Mouse (Mus musculus) C2C12 (cell line): ENCODE results near the gene Vmn1r86. TPM values are rescaled to one million over a fixed set of nuclear protein-coding genes. Genes with fewer than 3 reads are reported as not detected.

ENCODE experiments used
- H3K27me3 ChIP-seq: one replicate; pipeline ENCODE4 v1.6.1; 2011; ENCODE audit not compliant: control insufficient read depth, insufficient read depth, insufficient read length
- H3K36me3 ChIP-seq: one replicate; pipeline ENCODE4 v1.6.1; 2011; ENCODE audit not compliant: control insufficient read depth, insufficient read depth
- H3K4me3 ChIP-seq: one replicate; pipeline ENCODE4 v1.5.1; 2011; ENCODE audit warnings: mild to moderate bottlenecking, control low read depth; ENCODE audit not compliant: poor library complexity, insufficient read depth, severe bottlenecking
- H3K79me2 ChIP-seq: one replicate; pipeline ENCODE4 v1.6.1; 2011; ENCODE audit not compliant: control insufficient read depth, insufficient read depth
- H3K79me3 ChIP-seq: one replicate; pipeline ENCODE4 v1.6.1; 2011; ENCODE audit warnings: low read depth, control low read depth
- H3ac ChIP-seq: one replicate; pipeline ENCODE3; 2011; ENCODE audit warnings: low read depth; ENCODE audit not compliant: control insufficient read depth, insufficient read length
- CEBPB ChIP-seq: IDR thresholded peaks from one replicate; pipeline ENCODE4 v1.6.1; 2011; ENCODE audit warnings: low read depth, mild to moderate bottlenecking, control low read depth, moderate library complexity
- CTCF ChIP-seq: IDR thresholded peaks from one replicate; pipeline ENCODE4 v1.5.1; 2011; ENCODE audit not compliant: control insufficient read depth, insufficient read depth, insufficient read length
- FOSL1 ChIP-seq: IDR thresholded peaks from one replicate; pipeline ENCODE4 v1.8.0; 2011; ENCODE audit warnings: mild to moderate bottlenecking, low read length; ENCODE audit not compliant: poor library complexity, insufficient read depth, severe bottlenecking
- MAX ChIP-seq: IDR thresholded peaks from one replicate; pipeline ENCODE4 v1.6.1; 2011; ENCODE audit warnings: mild to moderate bottlenecking, control low read depth
- MYOD1 ChIP-seq: IDR thresholded peaks from one replicate; pipeline ENCODE4 v1.6.1; 2011; ENCODE audit warnings: low read depth; ENCODE audit not compliant: control insufficient read depth, insufficient read length
- MYOG ChIP-seq: IDR thresholded peaks from one replicate; pipeline ENCODE4 v1.6.1; 2011; ENCODE audit not compliant: control insufficient read depth, insufficient read length; ENCODE audit errors: extremely low read depth
- USF1 ChIP-seq: IDR thresholded peaks from one replicate; pipeline ENCODE4 v1.6.1; 2011; ENCODE audit warnings: low read depth, mild to moderate bottlenecking, control low read depth, moderate library complexity
- polyA plus RNA-seq: library from polyadenylated mRNA; unstranded; fragments of >200 nt; fragmentation: generic; extraction: Trizol; gene quantifications from one replicate; pipeline ENCODE4 v1.2.1, GENCODE M21; 2012; ENCODE audit warnings: missing spikeins

Vmn1r86 gene
- polyA plus RNA-seq, 1 experiment = not detected

- no peaks in the 10 kb centered on the region for H3K36me3 ChIP-seq
- no peak for TF ChIP-seq CTCF
- no peak overlapping the region for H3ac ChIP-seq
- H3K4me3 ChIP-seq = no peak overlapping the region
- no peaks in the 10 kb centered on the region for H3K79me2 ChIP-seq
- no peaks in the 10 kb centered on the region for H3K27me3 ChIP-seq
- H3K79me3 ChIP-seq = no peaks in the 10 kb centered on the region
These were observed 65.8 kb downstream of the Vmn1r86 start for GRCm38 (mm10) chr7:13053961-13054286.

DNA sequence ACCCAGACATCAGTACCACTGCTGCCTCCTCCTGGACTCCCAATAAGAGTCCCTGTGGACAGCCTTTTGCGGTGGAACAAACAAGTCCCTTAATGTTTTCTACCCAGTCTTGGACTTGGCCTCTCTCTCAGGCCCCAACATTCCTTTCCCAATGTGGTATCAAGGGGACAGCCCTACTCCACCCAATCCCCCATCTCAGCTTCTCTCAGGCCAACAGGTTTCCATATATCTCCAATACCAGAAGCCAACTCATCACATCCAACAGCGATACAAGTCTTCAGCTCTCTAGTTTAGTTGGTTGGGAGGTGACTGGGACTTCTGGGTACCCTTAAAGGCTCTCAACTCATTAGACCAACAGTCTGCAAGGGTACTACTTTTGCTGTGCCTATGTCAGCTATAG lies 66.2 kb downstream of the Vmn1r86 start:
- Histone ChIP-seq H3K79me2 (no peaks in the 10 kb centered on the region), H3K36me3 (no peaks in the 10 kb centered on the region), H3K79me3 (no peaks in the 10 kb centered on the region), H3K27me3 (no peaks in the 10 kb centered on the region), H3K4me3 (no peak overlapping the region), H3ac (no peak overlapping the region)
- TF ChIP-seq MAX (no peak), FOSL1 (no peak), CEBPB (no peak), USF1 (no peak), MYOD1 (no peak), MYOG (no peak), CTCF (no peak)

- Histone ChIP-seq H3K79me3 (no peaks in the 10 kb centered on the region), H3K27me3 (no peaks in the 10 kb centered on the region), H3K36me3 (no peaks in the 10 kb centered on the region), H3K4me3 (no peak overlapping the region), H3K79me2 (no peaks in the 10 kb centered on the region), H3ac (no peak overlapping the region)
- no peak for TF ChIP-seq MYOD1
- no peak for TF ChIP-seq FOSL1
- no peak for TF ChIP-seq CTCF
- TF ChIP-seq CEBPB = no peak
- no peak for TF ChIP-seq USF1
- no peak for TF ChIP-seq MYOG
- no peak for TF ChIP-seq MAX
These were observed 66.7 kb downstream of the Vmn1r86 start for GRCm38 (mm10) chr7:13053001-13053400.

Other genes starting within 250 kb of the Vmn1r86 start
- gene Zfp128, start 238.7 kb downstream of the Vmn1r86 start, polyA plus RNA-seq = 0.92 TPM
- 5.1 TPM for gene Zscan22, start 222.1 kb downstream of the Vmn1r86 start, polyA plus RNA-seq
- gene Rps5, start 197.6 kb downstream of the Vmn1r86 start, polyA plus RNA-seq = 3,397 TPM
- gene Rnf225, start 192.5 kb downstream of the Vmn1r86 start, polyA plus RNA-seq = 1.6 TPM
- 4.6 TPM for gene Zfp324, start 154.1 kb downstream of the Vmn1r86 start, polyA plus RNA-seq
- gene Zfp446, start 142.1 kb downstream of the Vmn1r86 start, polyA plus RNA-seq = 1.7 TPM
- 0.05 TPM for gene Slc27a5, start 121.7 kb downstream of the Vmn1r86 start, polyA plus RNA-seq
- gene Trim28, start 120.8 kb downstream of the Vmn1r86 start, polyA plus RNA-seq = 606 TPM
- 19.4 TPM for gene Zbtb45, start 109.9 kb downstream of the Vmn1r86 start, polyA plus RNA-seq
- 128 TPM for gene Chmp2a, start 85.1 kb downstream of the Vmn1r86 start, polyA plus RNA-seq
- 239 TPM for gene Ube2m, start 81.6 kb downstream of the Vmn1r86 start, polyA plus RNA-seq
- gene Mzf1, start 65.2 kb downstream of the Vmn1r86 start, polyA plus RNA-seq = 0.59 TPM
- not detected for gene Vmn1r85, start 24.7 kb downstream of the Vmn1r86 start, polyA plus RNA-seq
- gene Vmn1r87, start 20.2 kb upstream of the Vmn1r86 start, polyA plus RNA-seq = not detected
- not detected for gene Vmn1r88, start 39.7 kb upstream of the Vmn1r86 start, polyA plus RNA-seq
- gene Vmn1r89, start 93.1 kb upstream of the Vmn1r86 start, polyA plus RNA-seq = not detected
- gene Lig1, start 157.4 kb upstream of the Vmn1r86 start, polyA plus RNA-seq = 73.4 TPM
- gene Zswim9, start 158.8 kb upstream of the Vmn1r86 start, polyA plus RNA-seq = 3.0 TPM
- gene Pla2g4c, start 204.7 kb upstream of the Vmn1r86 start, polyA plus RNA-seq = 0.20 TPM